Mouse (Mus musculus) liver, embryonic 11.5 days (tissue): Measurements from ENCODE around the gene Troap. TPM values are rescaled to one million over a fixed set of nuclear protein-coding genes. Genes with fewer than 3 reads are reported as not detected.

Experiments used
- ATAC-seq: fragments of 200-750 bp; cut with Nextera tagmentation; replicated peaks from 2 replicates; pipeline ENCODE4 v1.8.0; 2017; ENCODE audit warnings: moderate number of reproducible peaks, mild to moderate bottlenecking, moderate TSS enrichment, moderate library complexity; ENCODE audit not compliant: low FRiP score
- DNase-seq: peaks from one replicate; pipeline ENCODE4 v3.0.0-alpha.2; 2017; ENCODE audit warnings: low spot score
- H3K27ac ChIP-seq: fragments of 300-500 bp; sonication (generic); 2 replicates; pipeline ENCODE4 v1.5.1; 2014; ENCODE audit warnings: mild to moderate bottlenecking, low read depth, low read length, control low read depth
- H3K27me3 ChIP-seq: fragments of 300-500 bp; sonication (generic); replicated peaks from 2 replicates; pipeline ENCODE4 v1.6.1; 2014; ENCODE audit warnings: low read length, mixed read lengths; ENCODE audit not compliant: control insufficient read depth, insufficient read depth
- H3K36me3 ChIP-seq: fragments of 300-500 bp; sonication (generic); 2 replicates; pipeline ENCODE4 v1.6.1; 2014; ENCODE audit warnings: mild to moderate bottlenecking, low read length, moderate library complexity, mixed read lengths; ENCODE audit not compliant: control insufficient read depth, insufficient read depth
- H3K4me1 ChIP-seq: fragments of 300-500 bp; sonication (generic); replicated peaks from 2 replicates; pipeline ENCODE4 v1.6.1; 2014; ENCODE audit warnings: low read length, mixed read lengths; ENCODE audit not compliant: control insufficient read depth, insufficient read depth
- H3K4me2 ChIP-seq: fragments of 300-500 bp; sonication (generic); 2 replicates; pipeline ENCODE4 v1.6.1; 2014; ENCODE audit warnings: mild to moderate bottlenecking, control low read depth, moderate library complexity
- H3K4me3 ChIP-seq: fragments of 300-500 bp; sonication (generic); 2 replicates; pipeline ENCODE4 v1.5.1; 2014; ENCODE audit warnings: low read depth, low read length, control low read depth
- H3K9ac ChIP-seq: fragments of 300-500 bp; sonication (generic); 2 replicates; pipeline ENCODE4 v1.6.1; 2014; ENCODE audit warnings: low read depth, low read length, control low read depth
- H3K9me3 ChIP-seq: fragments of 300-500 bp; sonication (generic); 2 replicates; pipeline ENCODE4 v1.6.1; 2016; ENCODE audit warnings: low read length, inconsistent platforms, mixed read lengths; ENCODE audit not compliant: control insufficient read depth
- WGBS: fragments of 180-500 bp; shearing (Covaris S2); extraction: QIAGEN DNeasy Blood & Tissue Kit; methylation state at CpG from one replicate; pipeline ENCODE4 v1.1.7; 2014; 5-methylcytosine and 5-hydroxymethylcytosine counted together
- polyA plus RNA-seq: library from polyadenylated mRNA; unstranded; fragments of >200 nt; fragmentation: Nextera tagmentation; extraction: Ambion mirVana; gene quantifications from 2 replicates; pipeline ENCODE4 v1.2.1, GENCODE M21; 2014

Gene Troap
- polyA plus RNA-seq, 1 experiment from 2014 or later: 27.8 TPM

GRCm38 (mm10) chr15:99087253-99088075 is 13.1 kb downstream of the Troap start, which contains the start of gene C1ql4:
TSS of gene C1ql4 (minus strand) at chr15:99087817.
- H3K27ac ChIP-seq: no peak within 1 kb of the TSS
- H3K9me3 ChIP-seq: no peaks in the 10 kb centered on the region
- H3K36me3 ChIP-seq: peaks cover 7% of the 10 kb centered on the region; the same call in 1 of the 2 replicates
- DNase-seq (no peak), ATAC-seq (no peak)
- peak within 1 kb of the TSS; percentile 56 for H3K4me2 ChIP-seq
- H3K4me3 ChIP-seq: peak within 1 kb of the TSS; percentile 13
- no peak within 1 kb of the TSS for H3K9ac ChIP-seq
- H3K27me3 ChIP-seq: peaks cover 84% of the 10 kb centered on the region
- peaks cover 18% of the 10 kb centered on the region for H3K4me1 ChIP-seq
- WGBS: 11% methylated on average over 59 of the region's 60 CpGs

DNA sequence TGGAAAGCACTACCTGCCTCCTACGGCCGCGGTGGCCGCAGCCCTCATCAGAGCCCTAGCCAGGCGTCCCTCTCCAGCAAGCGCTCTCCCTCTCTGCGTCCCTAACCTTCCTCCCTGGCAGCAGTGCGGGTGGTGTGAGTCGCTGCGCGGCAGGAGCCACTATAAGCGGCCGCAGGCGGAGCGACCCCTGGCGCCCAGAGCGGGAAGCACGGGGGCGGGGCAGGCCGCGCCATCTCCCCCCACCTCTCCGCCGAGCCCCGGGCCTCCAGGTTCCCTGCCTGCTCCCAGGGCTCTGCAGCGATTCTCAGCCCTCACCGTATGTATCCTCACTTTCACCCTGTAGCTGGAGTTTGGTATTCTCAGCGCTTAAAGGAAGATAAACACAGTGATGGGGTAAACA is 13.9 kb downstream of the Troap start:
- under 1% methylated on average over 27 of the region's 27 CpGs for WGBS

GRCm38 (mm10) chr15:99089069-99089468 is 14.7 kb downstream of the Troap start:
- Histone ChIP-seq H3K4me2 (peak overlapping the region; percentile 56), H3K9ac (no peak overlapping the region), H3K36me3 (no peaks in the 10 kb centered on the region), H3K27me3 (peaks cover 96% of the 10 kb centered on the region), H3K27ac (no peak overlapping the region), H3K4me1 (peaks cover 23% of the 10 kb centered on the region), H3K4me3 (peak overlapping the region; percentile 28), H3K9me3 (no peaks in the 10 kb centered on the region)
- ATAC-seq: no peak
- 11% methylated on average over 14 of the region's 14 CpGs for WGBS
- no peak for DNase-seq

More for the DNA sequence above, 13.9 kb downstream of the Troap start:
- H3K36me3 ChIP-seq: no peaks in the 10 kb centered on the region
- no peak overlapping the region for H3K9ac ChIP-seq
- DNase-seq: peak; percentile 83
- H3K27ac ChIP-seq: no peak overlapping the region
- H3K9me3 ChIP-seq: no peaks in the 10 kb centered on the region
- peaks cover 22% of the 10 kb centered on the region for H3K4me1 ChIP-seq
- H3K4me2 ChIP-seq: peak overlapping the region; percentile 56
- peak; percentile 76 for ATAC-seq
- peaks cover 93% of the 10 kb centered on the region for H3K27me3 ChIP-seq
- H3K4me3 ChIP-seq: peak overlapping the region; percentile 13

DNA sequence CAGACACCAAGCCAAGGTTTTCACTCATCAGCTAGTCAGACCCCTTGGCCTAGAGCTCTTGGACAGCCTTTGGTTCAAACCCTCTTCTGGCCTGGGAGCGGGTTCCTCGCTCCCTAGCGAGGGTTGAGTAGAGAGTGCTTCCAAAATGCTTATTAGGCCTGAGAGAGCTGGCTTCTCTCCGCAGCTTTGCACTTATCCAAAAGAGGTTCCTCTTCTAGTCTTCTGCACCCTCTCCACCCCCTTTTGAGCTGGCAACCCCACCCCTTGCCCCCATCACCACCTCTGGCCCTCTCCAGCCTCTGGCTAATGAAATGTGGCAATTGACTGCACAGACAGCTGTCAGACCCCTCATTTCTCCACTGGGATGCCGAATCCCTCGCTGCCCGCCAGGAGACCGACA is 18.5 kb downstream of the Troap start, which contains the start of gene Dnajc22:
Gene Dnajc22 (plus strand): TSS at position 301 of the 400 bp plus-strand sequence.
- peaks cover 34% of the 10 kb centered on the region for H3K4me1 ChIP-seq
- H3K27me3 ChIP-seq: peaks cover 95% of the 10 kb centered on the region
- no peak within 1 kb of the TSS for H3K9ac ChIP-seq
- peak within 1 kb of the TSS; percentile 73 for H3K4me2 ChIP-seq
- H3K4me3 ChIP-seq: peak within 1 kb of the TSS; percentile 37
- H3K27ac ChIP-seq: no peak within 1 kb of the TSS
- no peaks in the 10 kb centered on the region for H3K9me3 ChIP-seq
- 32% methylated on average over 8 of the region's 8 CpGs for WGBS
- no peak for DNase-seq
- no peak for ATAC-seq
- no peaks in the 10 kb centered on the region for H3K36me3 ChIP-seq

GRCm38 (mm10) chr15:99093291-99094258 is 19.2 kb downstream of the Troap start:
- peaks cover 95% of the 10 kb centered on the region for H3K27me3 ChIP-seq
- WGBS: 1% methylated on average over 56 of the region's 56 CpGs
- peaks cover 33% of the 10 kb centered on the region for H3K4me1 ChIP-seq
- no peaks in the 10 kb centered on the region for H3K36me3 ChIP-seq
- H3K27ac ChIP-seq: no peak overlapping the region
- ATAC-seq (0 out of 2 replicates have a peak, but pooled peaks have one; percentile 18), DNase-seq (no peak)
- H3K9ac ChIP-seq: no peak overlapping the region
- no peaks in the 10 kb centered on the region for H3K9me3 ChIP-seq
- peak overlapping the region; percentile 37 for H3K4me3 ChIP-seq
- peak overlapping the region; percentile 73 for H3K4me2 ChIP-seq

DNA sequence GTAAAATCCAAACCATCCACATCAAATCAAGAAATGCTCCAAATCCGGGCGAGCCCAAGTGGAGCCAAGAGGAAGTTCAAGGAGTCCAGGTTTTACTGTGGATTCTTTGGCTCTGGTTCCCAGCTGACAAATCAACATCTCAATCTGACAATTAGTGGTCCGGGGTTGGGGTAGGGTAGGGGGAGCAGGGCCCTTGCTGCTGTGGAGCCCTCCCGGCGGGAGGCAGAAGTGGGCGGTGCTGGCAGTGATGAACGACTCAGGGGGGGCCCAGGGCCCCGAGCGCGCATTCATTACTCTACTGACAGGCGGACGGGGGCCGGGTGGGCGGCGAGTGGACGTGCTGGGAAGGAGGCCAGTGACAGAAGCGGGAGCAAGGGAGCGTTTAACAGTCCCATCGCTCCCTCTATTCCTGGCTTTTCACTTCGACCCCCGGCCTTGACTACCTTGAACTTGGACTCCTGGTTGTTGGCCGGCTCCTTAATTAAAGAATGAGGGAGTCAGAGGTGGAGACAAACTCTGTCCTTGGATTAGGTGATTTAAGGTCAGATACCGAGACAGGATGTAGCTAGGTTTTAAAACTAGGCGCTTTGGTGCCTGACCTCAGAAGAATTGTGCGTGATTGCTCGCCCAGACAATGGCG is 20.4 kb downstream of the Troap start:
- DNase-seq: no peak
- Histone ChIP-seq H3K9me3 (no peaks in the 10 kb centered on the region), H3K4me1 (peaks cover 28% of the 10 kb centered on the region), H3K4me2 (0 out of 2 replicates have a peak overlapping the region, but pooled peaks have one; percentile 7), H3K27me3 (peaks cover 94% of the 10 kb centered on the region), H3K36me3 (no peaks in the 10 kb centered on the region), H3K9ac (no peak overlapping the region), H3K27ac (no peak overlapping the region), H3K4me3 (no peak overlapping the region)
- ATAC-seq: no peak
- 4% methylated on average over 27 of the region's 27 CpGs for WGBS

DNA sequence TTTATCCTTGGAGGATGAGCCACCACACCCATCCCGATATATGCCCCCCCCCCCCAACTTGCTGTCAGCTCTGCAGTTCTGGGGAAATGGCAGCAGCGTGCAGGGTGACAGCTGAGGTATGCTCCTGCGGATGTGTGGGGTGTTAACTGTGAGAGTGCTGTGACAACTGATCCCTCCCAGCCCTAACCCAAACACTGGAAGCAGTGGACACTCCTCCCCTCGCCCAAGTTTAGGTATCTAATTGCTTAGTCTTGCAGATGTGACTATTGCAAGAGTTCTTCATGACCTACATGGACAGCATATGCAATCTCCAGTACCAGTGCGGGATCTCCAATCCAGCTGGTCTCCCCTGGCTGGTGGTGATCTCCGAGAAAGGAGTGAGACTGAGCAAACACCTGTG is 21.0 kb downstream of the Troap start:
- H3K4me3 ChIP-seq: no peak overlapping the region
- H3K4me1 ChIP-seq: peaks cover 28% of the 10 kb centered on the region

More for the DNA sequence above, 21.0 kb downstream of the Troap start:
- Histone ChIP-seq H3K27ac (no peak overlapping the region), H3K36me3 (no peaks in the 10 kb centered on the region), H3K9ac (no peak overlapping the region), H3K9me3 (no peaks in the 10 kb centered on the region), H3K27me3 (peaks cover 93% of the 10 kb centered on the region), H3K4me2 (no peak overlapping the region)
- no peak for ATAC-seq
- no peak for DNase-seq
- 7% methylated on average over 6 of the region's 6 CpGs for WGBS
